Mouse (Mus musculus) midbrain, embryonic 11.5 days (tissue): Measurements from ENCODE around the gene Gstp3. TPM values are rescaled to one million over a fixed set of nuclear protein-coding genes. Genes with fewer than 3 reads are reported as not detected.

Experiments used
- polyA plus RNA-seq: library from polyadenylated mRNA; unstranded; fragments of >200 nt; fragmentation: Nextera tagmentation; extraction: Ambion mirVana; gene quantifications from 2 replicates; pipeline ENCODE4 v1.2.1, GENCODE M21; 2014

Gstp3 gene
- polyA plus RNA-seq, 1 experiment from 2014 or later, result not detected

Other genes with a start within 250 kb of the Gstp3 start
- 50.5 and 53.0 TPM in 2 replicates for gene Chka, start 207.8 kb downstream of the Gstp3 start, polyA plus RNA-seq
- gene Tcirg1, start 152.4 kb downstream of the Gstp3 start, polyA plus RNA-seq, result 7.7 and 8.9 TPM in 2 replicates
- 209 and 235 TPM in 2 replicates for gene Ndufs8, start 146.8 kb downstream of the Gstp3 start, polyA plus RNA-seq
- 0.67 and 0.99 TPM in 2 replicates for gene Aldh3b1, start 129.8 kb downstream of the Gstp3 start, polyA plus RNA-seq
- gene Unc93b1, start 124.4 kb downstream of the Gstp3 start, polyA plus RNA-seq, result 5.9 and 7.1 TPM in 2 replicates
- gene Aldh3b3, start 100.9 kb downstream of the Gstp3 start, polyA plus RNA-seq, result not detected in 2 replicates
- 0.44 and 0.50 TPM in 2 replicates for gene Aldh3b2, start 87.2 kb downstream of the Gstp3 start, polyA plus RNA-seq
- 1.0 and 1.6 TPM in 2 replicates for gene Acy3, start 73.0 kb downstream of the Gstp3 start, polyA plus RNA-seq
- not detected in 2 replicates for gene Tbx10, start 66.8 kb downstream of the Gstp3 start, polyA plus RNA-seq
- gene Nudt8, start 59.0 kb downstream of the Gstp3 start, polyA plus RNA-seq, result 14.0 and 15.1 TPM in 2 replicates
- 0.87 and 1.5 TPM in 2 replicates for gene Gm49405, start 58.9 kb downstream of the Gstp3 start, polyA plus RNA-seq
- gene Doc2g, start 56.3 kb downstream of the Gstp3 start, polyA plus RNA-seq, result 1.5 TPM in 2 replicates
- 180 TPM in 2 replicates for gene Ndufv1, start 46.8 kb downstream of the Gstp3 start, polyA plus RNA-seq
- gene Gstp1, start 21.6 kb downstream of the Gstp3 start, polyA plus RNA-seq, result 337 and 342 TPM in 2 replicates
- gene Gstp2, start 13.5 kb downstream of the Gstp3 start, polyA plus RNA-seq, result 1.1 and 3.8 TPM in 2 replicates
- not detected in 2 replicates for gene Cabp2, start 22.0 kb upstream of the Gstp3 start, polyA plus RNA-seq
- 60.8 and 73.5 TPM in 2 replicates for gene Cdk2ap2, start 37.6 kb upstream of the Gstp3 start, polyA plus RNA-seq
- 11.2 and 11.3 TPM in 2 replicates for gene Pitpnm1, start 40.4 kb upstream of the Gstp3 start, polyA plus RNA-seq
- gene Aip, start 66.3 kb upstream of the Gstp3 start, polyA plus RNA-seq, result 54.9 and 58.9 TPM in 2 replicates
- gene Gpr152, start 80.2 kb upstream of the Gstp3 start, polyA plus RNA-seq, result not detected in 2 replicates
- gene Cabp4, start 84.5 kb upstream of the Gstp3 start, polyA plus RNA-seq, result 0.11 TPM in 1 of 2 replicates, not detected in the other
- gene Coro1b, start 89.0 kb upstream of the Gstp3 start, polyA plus RNA-seq, result 105 and 127 TPM in 2 replicates
- 0.75 and 1.7 TPM in 2 replicates for gene Ptprcap, start 94.0 kb upstream of the Gstp3 start, polyA plus RNA-seq
- 35.4 and 46.8 TPM in 2 replicates for gene Rps6kb2, start 103.8 kb upstream of the Gstp3 start, polyA plus RNA-seq
- 2.5 and 2.9 TPM in 2 replicates for gene Carns1, start 115.9 kb upstream of the Gstp3 start, polyA plus RNA-seq
- 0.29 and 1.5 TPM in 2 replicates for gene Tbc1d10c, start 131.7 kb upstream of the Gstp3 start, polyA plus RNA-seq
- gene Ppp1ca, start 132.5 kb upstream of the Gstp3 start, polyA plus RNA-seq, result 874 and 929 TPM in 2 replicates
- gene Rad9a, start 142.1 kb upstream of the Gstp3 start, polyA plus RNA-seq, result 42.4 and 43.5 TPM in 2 replicates
- 0.31 and 0.32 TPM in 2 replicates for gene Clcf1, start 154.7 kb upstream of the Gstp3 start, polyA plus RNA-seq
- not detected in 2 replicates for gene AC109138.7, start 154.8 kb upstream of the Gstp3 start, polyA plus RNA-seq
- gene Pold4, start 172.3 kb upstream of the Gstp3 start, polyA plus RNA-seq, result 12.2 and 12.6 TPM in 2 replicates
- gene Ssh3, start 209.6 kb upstream of the Gstp3 start, polyA plus RNA-seq, result 2.1 and 2.3 TPM in 2 replicates
- gene Ankrd13d, start 223.6 kb upstream of the Gstp3 start, polyA plus RNA-seq, result 8.5 and 8.8 TPM in 2 replicates
- 13.2 and 16.5 TPM in 2 replicates for gene Grk2, start 246.7 kb upstream of the Gstp3 start, polyA plus RNA-seq